Mouse (Mus musculus): Measurements from ENCODE around the gene Ank3. TPM values are rescaled to one million over a fixed set of nuclear protein-coding genes. Genes with fewer than 3 reads are reported as not detected.
"Not testable (repeated sequence)": the region's sequence is repeated elsewhere in the genome, so short reads cannot be mapped to it uniquely, and the experiment has no call there.

Gene Ank3
- polyA plus RNA-seq, 1 experiment, result 1.2 TPM

GRCm38 (mm10) chr10:69898821-69899220 is 500.2 kb downstream of the Ank3 start:
- H3K4me1 ChIP-seq (ENCODE audit: control insufficient read depth, insufficient read depth, insufficient read length), result no peaks in the 10 kb centered on the region
- H3K36me3 ChIP-seq (ENCODE audit: control insufficient read depth, insufficient read depth, low read length), result no peaks in the 10 kb centered on the region
- TF ChIP-seq POLR2A (IDR thresholded peaks at IDR 0.05; ENCODE audit: low read depth, low read length), result no peak
- no peak for TF ChIP-seq CTCF (IDR thresholded peaks at IDR 0.05; ENCODE audit: extremely low read depth, insufficient read depth, insufficient read length, insufficient replicate concordance)
- H3K27me3 ChIP-seq (ENCODE audit: control insufficient read depth, insufficient read depth, low read length), result no peaks in the 10 kb centered on the region
- DNase-seq (ENCODE audit: low read depth in 1 of 2, low spot score in 2 of 2), result no peak
- no peak overlapping the region for H3K27ac ChIP-seq (ENCODE audit: insufficient read depth, low read length)
- 95% methylated on average over 8 of the region's 8 CpGs for WGBS
- H3K4me3 ChIP-seq (ENCODE audit: extremely low read depth, insufficient read depth, insufficient read length), result no peak overlapping the region

- WGBS, result 64% methylated on average over 3 of the region's 3 CpGs
- TF ChIP-seq POLR2A (IDR thresholded peaks at IDR 0.05; ENCODE audit: low read depth, low read length) (no peak), CTCF (IDR thresholded peaks at IDR 0.05; ENCODE audit: extremely low read depth, insufficient read depth, insufficient read length, insufficient replicate concordance) (no peak)
- no peak for DNase-seq (ENCODE audit: low read depth in 1 of 2, low spot score in 2 of 2)
- H3K27ac ChIP-seq (ENCODE audit: insufficient read depth, low read length), result no peak overlapping the region
- H3K27me3 ChIP-seq (ENCODE audit: control insufficient read depth, insufficient read depth, low read length), result no peaks in the 10 kb centered on the region
- no peaks in the 10 kb centered on the region for H3K36me3 ChIP-seq (ENCODE audit: control insufficient read depth, insufficient read depth, low read length)
- H3K4me3 ChIP-seq (ENCODE audit: extremely low read depth, insufficient read depth, insufficient read length), result no peak overlapping the region
- no peaks in the 10 kb centered on the region for H3K4me1 ChIP-seq (ENCODE audit: control insufficient read depth, insufficient read depth, insufficient read length)
These were observed 501.2 kb downstream of the Ank3 start for GRCm38 (mm10) chr10:69899788-69900187.

GRCm38 (mm10) chr10:69902024-69902423 is 503.5 kb downstream of the Ank3 start:
- 94% methylated on average over 6 of the region's 6 CpGs for WGBS
- H3K36me3 ChIP-seq (ENCODE audit: control insufficient read depth, insufficient read depth, low read length), result no peaks in the 10 kb centered on the region
- H3K27me3 ChIP-seq (ENCODE audit: control insufficient read depth, insufficient read depth, low read length), result no peaks in the 10 kb centered on the region
- no peak overlapping the region for H3K4me3 ChIP-seq (ENCODE audit: extremely low read depth, insufficient read depth, insufficient read length)
- no peak for DNase-seq (ENCODE audit: low read depth in 1 of 2, low spot score in 2 of 2)
- no peak overlapping the region for H3K27ac ChIP-seq (ENCODE audit: insufficient read depth, low read length)
- TF ChIP-seq POLR2A (IDR thresholded peaks at IDR 0.05; ENCODE audit: low read depth, low read length) (no peak), CTCF (IDR thresholded peaks at IDR 0.05; ENCODE audit: extremely low read depth, insufficient read depth, insufficient read length, insufficient replicate concordance) (no peak)
- H3K4me1 ChIP-seq (ENCODE audit: control insufficient read depth, insufficient read depth, insufficient read length), result no peaks in the 10 kb centered on the region

- TF ChIP-seq CTCF (IDR thresholded peaks at IDR 0.05; ENCODE audit: extremely low read depth, insufficient read depth, insufficient read length, insufficient replicate concordance), result no peak
- TF ChIP-seq POLR2A (IDR thresholded peaks at IDR 0.05; ENCODE audit: low read depth, low read length), result no peak
- WGBS, result 67% methylated on average over 10 of the region's 10 CpGs
These were observed 505.7 kb downstream of the Ank3 start for GRCm38 (mm10) chr10:69904321-69904720.

GRCm38 (mm10) chr10:69907795-69908764 is 509.5 kb downstream of the Ank3 start:
- DNase-seq (ENCODE audit: low read depth in 1 of 2, low spot score in 2 of 2), result no peak
- TF ChIP-seq POLR2A (IDR thresholded peaks at IDR 0.05; ENCODE audit: low read depth, low read length) (no peak), CTCF (IDR thresholded peaks at IDR 0.05; ENCODE audit: extremely low read depth, insufficient read depth, insufficient read length, insufficient replicate concordance) (no peak)
- no peaks in the 10 kb centered on the region for H3K4me1 ChIP-seq (ENCODE audit: control insufficient read depth, insufficient read depth, insufficient read length)
- H3K4me3 ChIP-seq (ENCODE audit: extremely low read depth, insufficient read depth, insufficient read length), result no peak overlapping the region
- no peaks in the 10 kb centered on the region for H3K27me3 ChIP-seq (ENCODE audit: control insufficient read depth, insufficient read depth, low read length)
- no peaks in the 10 kb centered on the region for H3K36me3 ChIP-seq (ENCODE audit: control insufficient read depth, insufficient read depth, low read length)
- no peak overlapping the region for H3K27ac ChIP-seq (ENCODE audit: insufficient read depth, low read length)
- 61% methylated on average over 12 of the region's 12 CpGs for WGBS

More at GRCm38 (mm10) chr10:69904321-69904720, 505.7 kb downstream of the Ank3 start:
- no peaks in the 10 kb centered on the region for H3K27me3 ChIP-seq (ENCODE audit: control insufficient read depth, insufficient read depth, low read length)
- no peak overlapping the region for H3K27ac ChIP-seq (ENCODE audit: insufficient read depth, low read length)
- H3K4me1 ChIP-seq (ENCODE audit: control insufficient read depth, insufficient read depth, insufficient read length), result no peaks in the 10 kb centered on the region
- no peaks in the 10 kb centered on the region for H3K36me3 ChIP-seq (ENCODE audit: control insufficient read depth, insufficient read depth, low read length)
- no peak overlapping the region for H3K4me3 ChIP-seq (ENCODE audit: extremely low read depth, insufficient read depth, insufficient read length)
- no peak for DNase-seq (ENCODE audit: low read depth in 1 of 2, low spot score in 2 of 2)

GRCm38 (mm10) chr10:69909856-69910255 is 511.3 kb downstream of the Ank3 start:
- no peak for DNase-seq (ENCODE audit: low read depth in 1 of 2, low spot score in 2 of 2)
- no peaks in the 10 kb centered on the region for H3K4me1 ChIP-seq (ENCODE audit: control insufficient read depth, insufficient read depth, insufficient read length)
- 96% methylated on average over 4 of the region's 4 CpGs for WGBS
- H3K36me3 ChIP-seq (ENCODE audit: control insufficient read depth, insufficient read depth, low read length), result no peaks in the 10 kb centered on the region
- H3K4me3 ChIP-seq (ENCODE audit: extremely low read depth, insufficient read depth, insufficient read length), result no peak overlapping the region
- TF ChIP-seq POLR2A (IDR thresholded peaks at IDR 0.05; ENCODE audit: low read depth, low read length) (no peak), CTCF (IDR thresholded peaks at IDR 0.05; ENCODE audit: extremely low read depth, insufficient read depth, insufficient read length, insufficient replicate concordance) (no peak)
- H3K27me3 ChIP-seq (ENCODE audit: control insufficient read depth, insufficient read depth, low read length), result no peaks in the 10 kb centered on the region
- H3K27ac ChIP-seq (ENCODE audit: insufficient read depth, low read length), result no peak overlapping the region

- not testable (repeated sequence) for H3K27ac ChIP-seq (ENCODE audit: insufficient read depth, low read length); H3K4me3 ChIP-seq (ENCODE audit: extremely low read depth, insufficient read depth, insufficient read length); DNase-seq (ENCODE audit: low read depth in 1 of 2, low spot score in 2 of 2); H3K27me3 ChIP-seq (ENCODE audit: control insufficient read depth, insufficient read depth, low read length); H3K4me1 ChIP-seq (ENCODE audit: control insufficient read depth, insufficient read depth, insufficient read length); H3K36me3 ChIP-seq (ENCODE audit: control insufficient read depth, insufficient read depth, low read length)
- 67% methylated on average over 5 of the region's 6 CpGs for WGBS
These were observed 511.7 kb downstream of the Ank3 start for GRCm38 (mm10) chr10:69910304-69910703.

- H3K36me3 ChIP-seq (ENCODE audit: control insufficient read depth, insufficient read depth, low read length); H3K4me1 ChIP-seq (ENCODE audit: control insufficient read depth, insufficient read depth, insufficient read length); H3K27me3 ChIP-seq (ENCODE audit: control insufficient read depth, insufficient read depth, low read length); DNase-seq (ENCODE audit: low read depth in 1 of 2, low spot score in 2 of 2); H3K27ac ChIP-seq (ENCODE audit: insufficient read depth, low read length); H3K4me3 ChIP-seq (ENCODE audit: extremely low read depth, insufficient read depth, insufficient read length): not testable (repeated sequence)
- WGBS, result 69% methylated on average over 5 of the region's 7 CpGs
These were observed 512.2 kb downstream of the Ank3 start for GRCm38 (mm10) chr10:69910726-69911125.

All from spleen, adult 2 months (tissue).